Mouse (Mus musculus) stomach, embryonic 15.5 days (tissue): ENCODE data around the gene Dis3l. TPM values are rescaled to one million over a fixed set of nuclear protein-coding genes. Genes with fewer than 3 reads are reported as not detected.
"Not testable (repeated sequence)": the region's sequence is repeated elsewhere in the genome, so short reads cannot be mapped to it uniquely, and the experiment has no call there.

Experiments used
- ATAC-seq: fragments of 200-750 bp; cut with Nextera tagmentation; 2 replicates; pipeline ENCODE4 v1.8.0; 2017; ENCODE audit warnings: low read depth, moderate number of reproducible peaks, moderate TSS enrichment; ENCODE audit not compliant: insufficient read depth, low FRiP score
- H3K27ac ChIP-seq: fragments of 300-500 bp; sonication (generic); 2 replicates; pipeline ENCODE4 v1.5.1; 2015; ENCODE audit warnings: mild to moderate bottlenecking, inconsistent platforms
- H3K27me3 ChIP-seq: fragments of 300-500 bp; sonication (generic); replicated peaks from 2 replicates; pipeline ENCODE4 v1.6.1; 2015; ENCODE audit warnings: inconsistent platforms
- H3K36me3 ChIP-seq: fragments of 300-500 bp; sonication (generic); 2 replicates; pipeline ENCODE4 v1.6.1; 2015; ENCODE audit warnings: inconsistent platforms
- H3K4me1 ChIP-seq: fragments of 300-500 bp; sonication (generic); 2 replicates; pipeline ENCODE4 v1.6.1; 2015; ENCODE audit warnings: inconsistent platforms
- H3K4me2 ChIP-seq: fragments of 300-500 bp; sonication (generic); 2 replicates; pipeline ENCODE4 v1.6.1; 2015; ENCODE audit warnings: mild to moderate bottlenecking, inconsistent platforms
- H3K4me3 ChIP-seq: fragments of 300-500 bp; sonication (generic); replicated peaks from 2 replicates; pipeline ENCODE4 v1.5.1; 2015; ENCODE audit warnings: inconsistent platforms
- H3K9ac ChIP-seq: fragments of 300-500 bp; sonication (generic); 2 replicates; pipeline ENCODE4 v1.6.1; 2015; ENCODE audit warnings: inconsistent platforms
- H3K9me3 ChIP-seq: fragments of 300-500 bp; sonication (generic); 2 replicates; pipeline ENCODE4 v1.6.1; 2016; ENCODE audit warnings: inconsistent platforms
- WGBS: fragments of 180-500 bp; shearing (Covaris S2); methylation state at CpG from one replicate; pipeline ENCODE4 v1.1.7; 2015; 5-methylcytosine and 5-hydroxymethylcytosine counted together
- polyA plus RNA-seq: library from polyadenylated mRNA; unstranded; fragments of >200 nt; fragmentation: Nextera tagmentation; extraction: Ambion mirVana; gene quantifications from 2 replicates; pipeline ENCODE4 v1.2.1, GENCODE M21; 2015

The Dis3l gene
- polyA plus RNA-seq, 1 experiment from 2014 or later, result 17.9 TPM

- no peaks in the 10 kb centered on the region for H3K9me3 ChIP-seq
- H3K27me3 ChIP-seq, result no peaks in the 10 kb centered on the region
- H3K4me3 ChIP-seq, result no peak overlapping the region
- no peak overlapping the region for H3K9ac ChIP-seq
- no peak overlapping the region for H3K27ac ChIP-seq
- no peak for ATAC-seq
- 73% methylated on average over 4 of the region's 4 CpGs for WGBS
- H3K4me1 ChIP-seq, result no peaks in the 10 kb centered on the region
- H3K36me3 ChIP-seq, result no peaks in the 10 kb centered on the region
- no peak overlapping the region for H3K4me2 ChIP-seq
Measured at GRCm38 (mm10) chr9:64273757-64274156, 67.3 kb downstream of the Dis3l start.

- no peak overlapping the region for H3K4me2 ChIP-seq
- no peak overlapping the region for H3K4me3 ChIP-seq
- H3K36me3 ChIP-seq, result no peaks in the 10 kb centered on the region
- H3K27me3 ChIP-seq, result no peaks in the 10 kb centered on the region
- no peak overlapping the region for H3K27ac ChIP-seq
- no peak overlapping the region for H3K9ac ChIP-seq
- H3K9me3 ChIP-seq, result no peaks in the 10 kb centered on the region
- no peaks in the 10 kb centered on the region for H3K4me1 ChIP-seq
- no peak for ATAC-seq
- 37% methylated on average over 7 of the region's 7 CpGs for WGBS
Measured at GRCm38 (mm10) chr9:64272611-64273010, 68.5 kb downstream of the Dis3l start.

GRCm38 (mm10) chr9:64271249-64271648 lies 69.8 kb downstream of the Dis3l start:
- Histone ChIP-seq H3K36me3 (no peaks in the 10 kb centered on the region), H3K4me3 (no peak overlapping the region), H3K27ac (no peak overlapping the region), H3K9me3 (no peaks in the 10 kb centered on the region), H3K27me3 (no peaks in the 10 kb centered on the region), H3K9ac (no peak overlapping the region), H3K4me2 (no peak overlapping the region), H3K4me1 (no peaks in the 10 kb centered on the region)
- 64% methylated on average over 3 of the region's 3 CpGs for WGBS
- ATAC-seq, result no peak

- not testable (repeated sequence) for ATAC-seq
Measured at GRCm38 (mm10) chr9:64268836-64269235, 72.3 kb downstream of the Dis3l start.

GRCm38 (mm10) chr9:64268196-64268595 lies 72.9 kb downstream of the Dis3l start:
- no peak overlapping the region for H3K9ac ChIP-seq
- H3K4me3 ChIP-seq, result no peak overlapping the region
- no peak overlapping the region for H3K4me2 ChIP-seq
- no peak for ATAC-seq
- H3K4me1 ChIP-seq, result no peaks in the 10 kb centered on the region
- H3K9me3 ChIP-seq, result no peaks in the 10 kb centered on the region
- H3K27ac ChIP-seq, result no peak overlapping the region
- 79% methylated on average over 10 of the region's 10 CpGs for WGBS
- no peaks in the 10 kb centered on the region for H3K36me3 ChIP-seq
- H3K27me3 ChIP-seq, result no peaks in the 10 kb centered on the region

More at GRCm38 (mm10) chr9:64268836-64269235, 72.3 kb downstream of the Dis3l start:
- not testable (repeated sequence) for H3K27me3 ChIP-seq, H3K9ac ChIP-seq, H3K36me3 ChIP-seq, H3K4me3 ChIP-seq, H3K4me1 ChIP-seq, H3K9me3 ChIP-seq, H3K4me2 ChIP-seq, H3K27ac ChIP-seq
- 93% methylated on average over 8 of the region's 8 CpGs for WGBS

GRCm38 (mm10) chr9:64267231-64267630 lies 73.9 kb downstream of the Dis3l start:
- WGBS, result 81% methylated on average over 1 of the region's 1 CpGs

GRCm38 (mm10) chr9:64264813-64265212 lies 76.3 kb downstream of the Dis3l start:
- Histone ChIP-seq H3K4me3 (no peak overlapping the region), H3K9ac (no peak overlapping the region), H3K4me2 (no peak overlapping the region), H3K4me1 (no peaks in the 10 kb centered on the region), H3K27ac (no peak overlapping the region), H3K27me3 (no peaks in the 10 kb centered on the region), H3K9me3 (no peaks in the 10 kb centered on the region), H3K36me3 (no peaks in the 10 kb centered on the region)
- no peak for ATAC-seq
- 24% methylated on average over 1 of the region's 1 CpGs for WGBS

More at GRCm38 (mm10) chr9:64267231-64267630, 73.9 kb downstream of the Dis3l start:
- H3K4me2 ChIP-seq, result no peak overlapping the region
- ATAC-seq, result no peak
- no peaks in the 10 kb centered on the region for H3K27me3 ChIP-seq
- H3K27ac ChIP-seq, result no peak overlapping the region
- no peak overlapping the region for H3K9ac ChIP-seq
- H3K9me3 ChIP-seq, result no peaks in the 10 kb centered on the region
- no peaks in the 10 kb centered on the region for H3K4me1 ChIP-seq
- H3K36me3 ChIP-seq, result no peaks in the 10 kb centered on the region
- no peak overlapping the region for H3K4me3 ChIP-seq

- H3K4me1 ChIP-seq, result no peaks in the 10 kb centered on the region
- ATAC-seq, result no peak
- no peak overlapping the region for H3K9ac ChIP-seq
- no peaks in the 10 kb centered on the region for H3K9me3 ChIP-seq
- no peaks in the 10 kb centered on the region for H3K27me3 ChIP-seq
- H3K4me2 ChIP-seq, result no peak overlapping the region
- no peak overlapping the region for H3K4me3 ChIP-seq
- H3K36me3 ChIP-seq, result no peaks in the 10 kb centered on the region
- WGBS, result 77% methylated on average over 4 of the region's 4 CpGs
- H3K27ac ChIP-seq, result no peak overlapping the region
Measured at GRCm38 (mm10) chr9:64261023-64261422, 80.1 kb downstream of the Dis3l start.

- Histone ChIP-seq H3K36me3 (no peaks in the 10 kb centered on the region), H3K4me3 (no peak overlapping the region), H3K9ac (no peak overlapping the region), H3K9me3 (no peaks in the 10 kb centered on the region), H3K4me2 (no peak overlapping the region), H3K27ac (no peak overlapping the region), H3K4me1 (no peaks in the 10 kb centered on the region), H3K27me3 (no peaks in the 10 kb centered on the region)
- ATAC-seq, result no peak
- WGBS, result 83% methylated on average over 5 of the region's 5 CpGs
Measured at GRCm38 (mm10) chr9:64259906-64260305, 81.2 kb downstream of the Dis3l start.

Other genes with a start within 250 kb of the Dis3l start
- gene Lctl, start 224.1 kb downstream of the Dis3l start, polyA plus RNA-seq, result 0.06 TPM in 1 of 2 replicates, not detected in the other
- gene Zwilch, start 168.2 kb downstream of the Dis3l start, polyA plus RNA-seq, result 19.8 and 21.4 TPM in 2 replicates
- gene Rpl4, start 167.9 kb downstream of the Dis3l start, polyA plus RNA-seq, result 1,181 and 1,204 TPM in 2 replicates
- 31.1 and 32.8 TPM in 2 replicates for gene Snapc5, start 162.0 kb downstream of the Dis3l start, polyA plus RNA-seq
- gene Uchl4, start 106.1 kb downstream of the Dis3l start, polyA plus RNA-seq, result 3.2 and 5.0 TPM in 2 replicates
- gene Map2k1, start 87.7 kb downstream of the Dis3l start, polyA plus RNA-seq, result 85.5 and 88.6 TPM in 2 replicates
- 182 and 194 TPM in 2 replicates for gene Tipin, start 59.7 kb downstream of the Dis3l start, polyA plus RNA-seq
- gene Megf11, start 44.3 kb upstream of the Dis3l start, polyA plus RNA-seq, result 1.2 and 1.4 TPM in 2 replicates